Mouse (Mus musculus) hindbrain, postnatal 0 days (tissue): ENCODE data around the gene Mex3b. TPM values are rescaled to one million over a fixed set of nuclear protein-coding genes. Genes with fewer than 3 reads are reported as not detected.

Experiments
- ATAC-seq: fragments of 200-750 bp; cut with Nextera tagmentation; 2 replicates; pipeline ENCODE4 v1.8.0; 2017; ENCODE audit warnings: mild to moderate bottlenecking, moderate TSS enrichment, moderate library complexity
- DNase-seq: peaks from one replicate; pipeline ENCODE4 v3.0.0-alpha.2; 2015; ENCODE audit warnings: low spot score
- H3K27ac ChIP-seq: fragments of 300-500 bp; sonication (generic); 2 replicates; pipeline ENCODE4 v1.5.1; 2014; ENCODE audit warnings: mild to moderate bottlenecking
- H3K27me3 ChIP-seq: fragments of 300-500 bp; sonication (generic); 2 replicates; pipeline ENCODE4 v1.6.1; 2014; ENCODE audit warnings: low read length, mixed read lengths; ENCODE audit not compliant: insufficient read depth
- H3K36me3 ChIP-seq: fragments of 300-500 bp; sonication (generic); 2 replicates; pipeline ENCODE4 v1.6.1; 2014; ENCODE audit warnings: low read length, mixed read lengths; ENCODE audit not compliant: insufficient read depth
- H3K4me1 ChIP-seq: fragments of 300-500 bp; sonication (generic); 2 replicates; pipeline ENCODE4 v1.6.1; 2014; ENCODE audit warnings: antibody characterized with exemption, low read length, mixed read lengths; ENCODE audit not compliant: insufficient read depth
- H3K4me2 ChIP-seq: fragments of 300-500 bp; sonication (generic); 2 replicates; pipeline ENCODE4 v1.6.1; 2014; ENCODE audit warnings: low read depth, mild to moderate bottlenecking, low read length, moderate library complexity, mixed read lengths
- H3K4me3 ChIP-seq: fragments of 300-500 bp; sonication (generic); 2 replicates; pipeline ENCODE4 v1.5.1; 2014; ENCODE audit warnings: low read length
- H3K9ac ChIP-seq: fragments of 300-500 bp; sonication (generic); replicated peaks from 2 replicates; pipeline ENCODE4 v1.6.1; 2014; ENCODE audit warnings: mild to moderate bottlenecking, low read length, moderate library complexity, mixed read lengths
- H3K9me3 ChIP-seq: fragments of 300-500 bp; sonication (generic); 2 replicates; pipeline ENCODE4 v1.6.1; 2016; ENCODE audit warnings: low read length, mixed read lengths
- CTCF ChIP-seq: IDR thresholded peaks from 2 replicates; pipeline ENCODE4 v1.5.1; 2016; ENCODE audit warnings: antibody characterized with exemption, control low read depth, low read depth
- WGBS: fragments of 180-500 bp; shearing (Covaris S2); extraction: QIAGEN DNeasy Blood & Tissue Kit; methylation state at CpG from one replicate; pipeline ENCODE4 v1.1.7; 2014; 5-methylcytosine and 5-hydroxymethylcytosine counted together
- polyA plus RNA-seq: library from polyadenylated mRNA; unstranded; fragments of >200 nt; fragmentation: Nextera tagmentation; extraction: Ambion mirVana; gene quantifications from 2 replicates; pipeline ENCODE4 v1.2.1, GENCODE M21; 2015
- total RNA-seq: library from RNA; depleted of rRNA; stranded (reverse); fragments of >200 nt; gene quantifications from 2 replicates; pipeline ENCODE4 v1.2.3, GENCODE M21; 2014

Mex3b gene
- total and polyA plus RNA-seq, 2 experiments from 2014 or later = 15.8 to 92.0 TPM

DNA sequence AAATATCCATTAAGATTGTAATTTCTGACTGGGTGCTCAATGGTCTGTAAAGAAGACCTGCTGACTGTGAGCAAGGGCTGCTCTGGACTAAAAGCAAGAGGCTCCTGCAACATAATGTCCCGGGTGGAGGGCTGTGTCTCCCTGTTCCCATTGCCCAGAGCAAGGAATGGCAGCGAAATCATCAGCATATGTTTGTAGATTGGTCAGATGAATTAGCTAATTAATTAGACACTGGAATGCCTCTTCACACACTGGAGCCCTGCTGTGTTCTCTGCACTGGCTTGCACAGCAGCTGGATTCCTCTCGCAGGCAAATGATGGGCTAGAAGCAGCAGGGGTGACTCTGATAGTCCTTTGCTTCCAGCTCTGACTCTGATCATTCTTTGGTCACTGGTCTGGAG, 29.6 kb downstream of the Mex3b start:
- Histone ChIP-seq H3K36me3 (no peaks in the 10 kb centered on the region), H3K4me2 (no peak overlapping the region), H3K9me3 (no peaks in the 10 kb centered on the region), H3K27ac (no peak overlapping the region), H3K27me3 (no peaks in the 10 kb centered on the region), H3K4me1 (no peaks in the 10 kb centered on the region), H3K4me3 (no peak overlapping the region), H3K9ac (no peak overlapping the region)
- WGBS = 27% methylated on average over 3 of the region's 3 CpGs
- DNase-seq (peak; percentile 25), ATAC-seq (no peak)
- TF ChIP-seq CTCF = no peak

DNA sequence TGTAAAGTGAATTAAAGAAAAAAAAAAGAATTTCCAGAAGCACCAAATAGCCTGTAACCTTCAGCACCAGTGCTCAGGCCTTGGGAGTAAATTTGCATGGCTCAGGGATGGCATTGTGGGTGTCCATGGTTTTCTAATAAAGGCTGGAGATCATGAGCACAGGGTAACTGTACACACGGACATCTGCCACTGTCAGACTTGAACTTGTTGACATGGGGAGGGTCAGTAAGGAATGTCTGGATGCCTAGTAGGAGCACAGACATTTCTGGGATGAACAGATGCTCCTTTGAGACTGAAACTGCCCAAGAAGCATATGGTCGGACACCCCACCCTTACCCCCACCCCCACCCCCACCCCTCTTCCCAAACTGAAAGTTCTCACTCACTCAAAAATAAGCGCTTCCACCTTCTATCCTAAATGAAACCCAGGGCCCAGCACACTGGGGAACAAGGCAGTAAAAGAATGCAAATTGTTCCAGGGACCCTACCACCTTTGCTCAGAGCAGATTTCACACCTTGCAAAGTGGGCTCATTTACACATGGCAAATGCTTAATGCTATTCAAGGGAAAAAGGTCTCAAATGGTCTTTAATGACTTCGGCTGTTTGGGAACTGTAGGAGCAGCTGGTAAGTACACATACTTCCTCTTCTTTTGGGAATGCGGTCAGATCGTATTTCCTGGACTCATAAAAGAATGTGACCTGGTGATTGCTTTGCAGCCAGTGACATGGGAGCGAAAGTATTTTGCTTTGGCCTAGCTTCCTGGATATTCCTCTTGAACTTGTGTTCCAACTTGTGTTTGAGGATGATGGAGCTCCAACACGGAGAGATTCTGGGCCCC, 32.5 kb downstream of the Mex3b start:
- DNase-seq (no peak), ATAC-seq (no peak)
- Histone ChIP-seq H3K4me3 (no peak overlapping the region), H3K4me1 (no peaks in the 10 kb centered on the region), H3K4me2 (no peak overlapping the region), H3K9me3 (no peaks in the 10 kb centered on the region), H3K36me3 (no peaks in the 10 kb centered on the region), H3K9ac (no peak overlapping the region), H3K27ac (no peak overlapping the region), H3K27me3 (no peaks in the 10 kb centered on the region)
- TF ChIP-seq CTCF = no peak
- 81% methylated on average over 8 of the region's 8 CpGs for WGBS

DNA sequence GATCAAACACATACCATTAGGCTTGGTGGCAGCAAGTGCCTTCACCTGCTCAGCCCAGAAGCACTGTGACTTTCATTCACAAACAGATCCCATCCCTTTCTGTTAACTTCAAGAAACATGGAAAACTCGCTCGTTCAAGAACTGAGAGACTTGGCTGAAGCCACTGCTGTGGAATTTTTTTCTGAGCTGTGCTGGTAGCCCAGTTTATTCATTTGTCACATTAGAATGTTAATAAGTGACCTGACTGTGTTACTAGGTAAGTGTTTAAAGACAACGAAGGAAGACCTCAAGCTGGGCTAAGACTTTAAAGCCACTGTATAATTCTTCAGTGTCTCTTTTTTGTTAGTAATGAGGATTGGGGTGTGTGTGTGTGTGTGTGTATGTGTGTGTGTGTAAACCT, 35.9 kb downstream of the Mex3b start:
- Histone ChIP-seq H3K9ac (no peak overlapping the region), H3K4me1 (no peaks in the 10 kb centered on the region), H3K9me3 (no peaks in the 10 kb centered on the region), H3K27ac (no peak overlapping the region), H3K4me2 (no peak overlapping the region), H3K4me3 (no peak overlapping the region), H3K27me3 (no peaks in the 10 kb centered on the region), H3K36me3 (no peaks in the 10 kb centered on the region)
- DNase-seq (no peak), ATAC-seq (no peak)
- TF ChIP-seq CTCF = no peak
- 71% methylated on average over 3 of the region's 3 CpGs for WGBS

DNA sequence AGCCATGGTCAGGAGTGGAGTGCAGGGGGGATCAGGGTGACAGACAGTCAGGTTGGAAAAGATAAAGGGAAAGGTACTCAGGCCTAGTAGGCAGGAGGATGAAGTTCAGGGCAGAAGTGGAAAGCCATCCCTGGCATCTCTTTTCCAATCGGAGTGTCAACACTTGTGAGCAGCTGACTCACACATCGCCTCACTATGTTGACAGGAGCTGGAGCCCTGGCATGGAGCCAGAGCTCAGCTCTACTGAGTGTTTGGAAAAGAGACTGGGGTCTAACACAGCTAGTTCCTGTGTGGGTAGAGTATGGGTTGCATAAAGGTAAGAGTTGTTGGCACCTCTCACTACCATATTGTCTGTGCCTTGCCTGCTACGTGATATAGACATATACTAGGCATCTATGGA, 38.4 kb downstream of the Mex3b start:
- Histone ChIP-seq H3K36me3 (no peaks in the 10 kb centered on the region), H3K9me3 (no peaks in the 10 kb centered on the region), H3K4me2 (no peak overlapping the region), H3K27me3 (no peaks in the 10 kb centered on the region), H3K27ac (no peak overlapping the region), H3K4me3 (no peak overlapping the region), H3K9ac (no peak overlapping the region), H3K4me1 (no peaks in the 10 kb centered on the region)
- WGBS = 65% methylated on average over 3 of the region's 3 CpGs
- no peak for TF ChIP-seq CTCF
- ATAC-seq (no peak), DNase-seq (no peak)

DNA sequence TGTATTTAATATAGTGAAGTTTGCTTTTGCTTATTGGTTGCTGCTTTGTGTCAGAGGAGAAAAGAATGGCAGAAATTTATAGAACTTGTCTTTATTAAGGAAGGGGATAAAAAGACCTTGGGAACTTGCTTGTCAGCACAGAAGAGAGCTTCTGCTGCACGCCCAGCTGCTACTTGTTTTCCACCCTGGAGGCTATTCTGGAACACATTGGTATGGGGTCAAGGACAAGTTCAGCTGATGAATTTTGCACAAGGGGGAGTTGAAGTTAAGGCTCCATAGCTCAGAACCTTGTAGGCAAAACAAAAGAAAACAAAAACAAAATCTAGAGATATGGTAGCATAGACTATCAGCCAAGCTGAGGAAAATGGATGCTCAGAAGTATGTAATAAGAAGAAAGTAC, 39.9 kb downstream of the Mex3b start:
- ATAC-seq = no peak
- H3K9ac ChIP-seq = no peak overlapping the region
- H3K27me3 ChIP-seq = no peaks in the 10 kb centered on the region
- H3K4me2 ChIP-seq = no peak overlapping the region
- DNase-seq = no peak
- H3K36me3 ChIP-seq = no peaks in the 10 kb centered on the region
- no peak for TF ChIP-seq CTCF
- 76% methylated on average over 1 of the region's 1 CpGs for WGBS
- H3K9me3 ChIP-seq = no peaks in the 10 kb centered on the region
- H3K27ac ChIP-seq = no peak overlapping the region
- no peak overlapping the region for H3K4me3 ChIP-seq
- H3K4me1 ChIP-seq = no peaks in the 10 kb centered on the region

DNA sequence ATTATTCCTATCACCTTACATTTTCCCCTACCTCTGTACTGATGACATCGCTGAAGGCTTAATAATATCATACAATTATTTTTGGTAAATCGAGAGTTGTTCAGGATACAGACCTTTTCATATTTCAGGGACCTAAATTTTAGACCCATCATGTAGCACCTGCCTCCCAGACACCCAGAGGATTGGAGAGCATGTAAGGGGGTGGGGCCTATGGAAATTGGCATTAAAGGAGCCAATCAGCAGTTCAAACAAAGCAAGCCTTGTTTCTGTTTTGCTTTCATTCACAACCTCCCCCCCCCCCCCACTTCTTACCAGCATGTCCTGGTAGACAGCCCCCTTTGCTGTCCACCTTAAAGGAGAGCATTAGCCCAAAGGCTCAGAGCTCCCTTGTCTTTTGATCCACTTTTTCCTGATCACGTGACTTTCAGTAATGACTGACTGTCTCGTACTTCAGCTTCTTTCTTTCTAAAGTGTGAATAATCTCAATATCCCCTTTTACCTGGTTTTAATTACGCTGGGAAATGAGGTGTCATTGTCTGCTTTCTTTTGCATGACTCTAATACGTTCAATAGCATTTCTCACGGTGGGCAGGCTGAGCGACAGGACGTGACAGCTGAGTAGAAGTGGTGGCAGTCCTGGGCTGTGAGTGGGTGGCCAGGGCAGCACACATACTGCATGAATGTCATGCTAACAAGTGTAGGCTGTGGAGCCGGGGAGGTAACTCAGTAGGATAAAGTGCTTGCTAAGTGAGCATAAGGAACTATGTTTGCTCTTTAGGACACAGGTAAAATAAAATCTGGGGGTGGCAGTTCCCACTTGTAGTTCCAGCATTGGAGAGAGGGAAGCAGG, 43.6 kb downstream of the Mex3b start:
- no peak overlapping the region for H3K4me2 ChIP-seq
- H3K36me3 ChIP-seq = no peaks in the 10 kb centered on the region
- no peak for DNase-seq
- H3K9ac ChIP-seq = no peak overlapping the region
- no peaks in the 10 kb centered on the region for H3K9me3 ChIP-seq
- WGBS = 53% methylated on average over 10 of the region's 10 CpGs
- TF ChIP-seq CTCF = no peak
- no peaks in the 10 kb centered on the region for H3K4me1 ChIP-seq
- H3K4me3 ChIP-seq = no peak overlapping the region
- no peaks in the 10 kb centered on the region for H3K27me3 ChIP-seq
- no peak overlapping the region for H3K27ac ChIP-seq
- no peak for ATAC-seq
